Mouse (Mus musculus): ENCODE measurements around the gene Slc27a3. TPM values are rescaled to one million over a fixed set of nuclear protein-coding genes. Genes with fewer than 3 reads are reported as not detected.
A peak's percentile ranks its signal among the peaks of the same experiment; 100 is the strongest.

The Slc27a3 gene
- 7.9 and 8.4 TPM in 2 replicates for polyA plus RNA-seq (2012; rRNA removed)

DNA sequence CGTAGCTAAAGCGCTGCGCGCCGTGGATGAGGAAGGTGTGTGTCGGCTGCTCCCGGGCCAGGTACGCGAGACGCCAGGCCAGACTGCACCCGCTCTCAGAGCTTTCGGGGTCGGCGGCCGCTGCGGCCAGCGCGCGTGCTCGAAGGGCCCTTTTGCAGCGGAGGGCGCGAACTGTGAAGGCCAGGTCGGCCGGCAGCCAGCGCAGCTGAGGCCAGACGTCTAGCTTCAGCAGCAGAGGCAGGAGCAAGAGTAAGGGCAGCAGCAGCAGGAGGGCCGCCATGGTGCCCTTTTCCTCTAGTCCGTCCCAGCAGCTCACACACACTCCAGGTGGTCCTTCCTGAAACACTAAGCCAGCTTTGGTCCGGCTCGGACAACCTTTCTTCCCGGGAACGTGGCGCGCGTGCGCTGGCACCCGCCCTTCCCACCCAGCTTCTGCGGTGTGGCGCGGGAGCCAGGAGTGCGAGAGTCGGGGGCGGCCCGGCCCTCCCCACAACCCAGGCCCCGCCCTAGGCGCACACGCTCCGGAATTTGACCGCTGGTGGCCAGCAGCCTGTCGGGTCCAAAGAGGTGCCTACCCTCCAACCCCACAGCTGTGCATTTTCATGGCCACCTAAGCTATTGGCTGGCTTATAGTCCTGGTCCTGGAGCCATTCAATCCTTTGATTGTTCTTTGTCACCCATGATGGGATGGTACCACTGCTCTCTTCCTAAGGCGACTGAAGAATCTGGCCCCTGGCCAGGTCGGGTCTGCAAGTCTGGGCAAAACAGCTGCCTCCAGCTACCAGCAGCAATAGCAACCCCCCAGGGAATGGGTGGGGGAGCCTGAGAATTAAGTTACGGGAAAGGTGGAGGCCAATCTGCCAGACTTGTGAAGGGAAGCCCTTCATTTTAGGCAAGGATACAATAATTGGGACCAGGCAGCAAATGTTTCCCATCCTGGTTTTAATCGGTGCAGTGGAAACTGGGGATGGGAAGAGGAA lies at the start of gene Slc27a3:
Slc27a3 (minus strand) TSS at position 428 of the 980 bp plus-strand sequence.
- peak in 1 of 2 experiments; percentile 34 for DNase-seq (ENCODE audit: extremely low spot score in 1 of 2, low spot score in 1 of 2)

DNA sequence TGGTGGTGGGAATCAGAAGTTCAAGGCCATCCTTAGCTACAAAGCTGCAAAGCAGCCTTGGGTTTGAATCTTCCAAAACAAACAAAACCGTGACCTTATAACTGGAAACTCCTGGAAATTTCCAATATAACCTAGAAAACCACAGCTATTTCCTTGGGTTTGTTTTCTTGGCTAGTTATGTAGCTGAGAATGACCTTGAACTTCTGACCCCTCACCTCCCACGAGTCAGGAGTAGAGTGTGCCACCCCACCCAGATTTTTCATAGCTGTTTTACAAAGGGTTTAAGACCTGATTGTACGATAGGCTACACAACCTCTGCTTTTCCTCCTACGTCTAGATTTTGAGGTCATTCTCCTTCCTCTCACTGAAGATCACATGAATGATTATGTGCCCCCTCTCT lies 47.4 kb upstream of the Slc27a3 start:
- no peak for DNase-seq (ENCODE audit: extremely low spot score in 1 of 2, low spot score in 1 of 2)

DNA sequence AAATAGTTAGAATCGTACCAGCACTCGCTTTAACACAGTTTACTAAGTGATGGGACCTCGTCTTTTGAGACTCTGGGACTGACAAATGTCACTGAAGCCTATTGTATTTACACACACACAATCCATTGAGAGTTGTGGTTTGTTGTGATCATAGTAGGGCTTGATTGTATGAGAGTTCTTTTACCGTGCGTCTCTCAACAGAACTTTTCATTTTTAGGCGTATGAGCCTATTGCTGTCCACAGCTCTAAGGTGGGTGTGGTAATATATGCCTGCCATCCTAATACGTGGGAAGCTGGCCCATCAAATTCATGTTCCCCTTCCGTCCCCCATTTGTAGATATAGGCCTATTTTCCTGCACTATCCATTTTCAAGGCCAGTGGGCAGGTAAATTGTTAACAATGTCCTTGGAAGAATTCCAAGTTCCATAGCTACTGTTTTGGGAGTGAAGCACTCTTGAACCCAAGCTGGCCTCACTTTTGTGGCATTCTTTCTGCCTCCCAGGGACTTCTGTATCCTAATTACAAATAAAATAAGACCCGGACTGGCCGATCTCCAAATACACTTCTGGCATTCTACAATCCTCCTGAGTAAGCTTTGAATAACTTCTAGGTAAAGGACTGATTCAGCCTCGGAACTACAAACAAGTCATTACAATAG lies 44.5 kb upstream of the Slc27a3 start:
- DNase-seq (ENCODE audit: extremely low spot score in 1 of 2, low spot score in 1 of 2), result no peak

DNA sequence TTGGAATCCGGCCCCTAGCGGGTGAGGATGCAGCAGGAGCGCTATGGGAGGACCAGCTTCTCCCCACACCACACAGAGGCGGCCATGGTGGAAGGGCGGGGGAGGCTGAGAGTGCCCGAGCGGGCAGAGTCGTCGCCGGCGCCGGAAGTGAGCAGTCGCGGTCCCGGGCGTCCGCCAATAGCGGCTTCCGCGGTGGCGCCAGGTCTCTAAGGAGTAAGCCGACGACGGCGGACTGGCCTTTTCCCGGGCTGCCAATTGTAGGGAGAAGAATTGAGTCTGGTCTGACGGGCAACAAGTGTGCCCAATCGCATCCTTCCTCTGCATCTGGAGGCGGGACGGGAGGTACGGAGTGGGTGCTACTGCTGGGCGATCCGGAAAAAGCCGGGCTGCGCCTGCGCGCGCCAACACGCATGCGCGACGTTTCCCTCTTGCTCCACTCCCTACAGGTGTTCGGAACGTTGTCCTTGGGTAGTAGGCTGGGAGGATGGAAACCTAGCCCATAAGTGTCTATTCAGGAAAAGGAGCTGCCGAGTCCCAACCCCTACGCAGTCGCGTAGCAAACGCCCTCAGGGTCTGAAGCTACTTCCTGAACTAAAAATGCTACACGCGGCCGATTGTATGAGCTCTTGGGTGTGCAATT lies 43.8 kb upstream of the Slc27a3 start, which contains the start of gene Ints3:
Ints3 (minus strand) TSS at position 242 of the 640 bp plus-strand sequence.
- peak; percentile 100 for DNase-seq (ENCODE audit: extremely low spot score in 1 of 2, low spot score in 1 of 2)

DNA sequence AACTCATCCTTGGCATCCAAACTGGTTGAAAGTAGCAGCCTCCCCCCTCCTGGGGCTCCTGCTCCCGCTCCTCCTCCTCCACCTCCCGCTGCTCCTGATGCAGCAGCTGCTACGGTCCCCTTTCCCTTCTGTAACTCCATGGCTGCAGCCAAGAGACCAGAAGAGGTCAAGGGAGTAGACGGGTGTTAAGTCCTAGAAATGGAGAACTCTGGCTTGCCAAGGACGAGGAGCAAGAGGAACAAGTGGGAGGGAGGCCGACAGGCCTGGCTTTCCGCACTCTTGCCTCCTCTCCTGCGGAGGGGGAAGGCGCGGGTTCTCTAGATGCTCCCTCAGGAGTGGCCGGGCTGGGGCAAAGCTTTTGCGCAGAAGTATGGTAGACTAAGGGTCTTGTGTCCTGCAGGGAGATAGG lies 43.1 kb upstream of the Slc27a3 start:
- peak in 1 of 2 experiments; percentile 45 for DNase-seq (ENCODE audit: extremely low spot score in 1 of 2, low spot score in 1 of 2)

DNA sequence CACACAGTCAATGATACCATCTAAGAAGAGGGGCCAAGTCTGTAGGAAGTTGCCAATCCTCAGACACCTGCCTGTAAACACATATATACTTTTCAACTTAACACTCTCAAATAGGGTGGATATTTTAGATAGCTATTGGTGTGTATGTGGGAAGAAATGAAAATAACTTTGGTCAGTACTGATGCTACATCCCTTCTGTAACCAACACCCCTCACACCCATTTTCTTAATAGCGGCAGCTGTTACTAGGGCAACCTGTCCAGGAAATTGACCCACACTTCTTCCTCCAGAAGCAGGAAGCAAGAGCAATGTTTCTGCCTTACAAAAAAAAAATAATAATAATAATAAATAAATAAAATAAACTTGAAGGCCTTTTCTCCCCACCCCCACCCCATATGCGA lies 42.6 kb upstream of the Slc27a3 start:
- no peak for DNase-seq (ENCODE audit: extremely low spot score in 1 of 2, low spot score in 1 of 2)

DNA sequence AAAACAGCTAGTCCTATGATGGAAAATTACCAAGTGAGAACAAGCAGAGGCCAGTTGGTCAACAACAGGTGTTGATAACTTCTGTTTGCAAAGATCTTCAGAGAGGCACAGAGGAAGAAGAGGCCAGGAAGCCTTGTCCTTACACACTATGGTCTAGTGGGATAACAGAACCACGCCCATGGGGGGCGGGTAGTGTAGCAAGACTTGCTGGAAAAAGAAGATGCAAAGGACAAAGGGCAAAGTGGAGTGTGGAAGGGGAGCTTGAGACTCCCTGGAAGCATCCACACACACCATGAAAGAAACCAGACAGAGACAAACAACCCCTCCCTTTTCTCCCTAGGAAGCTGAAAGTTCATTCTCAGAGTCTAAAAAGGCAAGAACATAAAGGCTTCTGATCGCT lies 39.8 kb upstream of the Slc27a3 start:
- DNase-seq (ENCODE audit: extremely low spot score in 1 of 2, low spot score in 1 of 2), result no peak

DNA sequence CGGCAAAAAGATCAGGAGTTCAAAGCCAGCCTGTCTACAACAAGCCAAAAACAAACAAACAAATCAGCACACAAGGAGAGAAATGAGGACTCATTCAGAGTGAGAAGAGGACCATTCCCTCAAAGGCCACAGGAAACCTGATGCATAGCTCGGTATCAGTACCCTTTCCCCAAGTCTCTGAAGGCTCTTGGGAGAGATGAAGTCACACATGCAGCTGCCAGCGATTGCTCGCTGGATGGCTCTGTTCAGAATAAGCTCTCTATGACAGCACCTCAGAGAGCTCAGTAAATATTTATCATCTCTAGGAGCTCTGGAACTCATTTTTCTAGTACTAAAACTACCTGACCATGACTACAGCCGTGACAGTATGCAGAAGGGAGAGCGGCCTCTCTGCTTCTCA lies 38.4 kb upstream of the Slc27a3 start:
- no peak for DNase-seq (ENCODE audit: extremely low spot score in 1 of 2, low spot score in 1 of 2)

DNA sequence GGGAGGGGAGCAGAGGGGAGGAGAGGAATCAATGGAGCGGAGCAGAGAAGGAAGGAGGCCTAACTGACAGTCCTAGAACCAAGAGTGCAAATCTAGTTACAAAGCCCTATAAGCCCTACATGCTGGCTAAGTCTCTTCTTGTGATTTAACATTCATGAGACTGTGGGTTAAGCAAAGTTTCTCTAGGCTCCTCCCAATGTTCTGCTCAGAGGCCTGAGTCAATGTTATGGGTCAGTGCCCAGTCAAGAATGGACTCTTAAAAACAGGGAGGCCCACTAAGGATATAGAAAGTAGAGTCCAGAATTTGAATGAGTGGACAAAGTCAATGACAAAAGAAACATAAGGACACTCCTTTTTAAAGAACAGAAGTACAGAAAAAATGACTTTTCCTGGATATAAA lies 37.8 kb upstream of the Slc27a3 start:
- DNase-seq (ENCODE audit: extremely low spot score in 1 of 2, low spot score in 1 of 2), result no peak

DNA sequence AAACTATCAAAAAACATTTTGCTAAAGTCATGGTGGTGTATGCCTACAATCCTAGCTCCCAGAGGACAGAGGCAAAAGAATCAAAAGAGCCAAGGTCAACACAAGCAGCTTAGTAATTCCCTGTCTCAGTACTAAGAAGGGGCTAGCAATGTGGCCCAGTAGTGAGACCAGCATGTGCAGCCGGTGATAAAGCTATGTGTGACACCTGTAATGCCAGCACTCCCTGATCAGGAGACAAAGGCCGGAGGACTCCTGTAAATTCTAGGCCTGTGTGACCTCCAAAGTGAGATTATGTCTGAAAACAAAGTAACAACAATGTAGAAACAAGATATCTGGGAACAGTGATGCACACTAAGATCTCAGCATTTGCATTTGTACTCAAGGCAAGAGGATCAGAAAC lies 35.8 kb upstream of the Slc27a3 start:
- no peak for DNase-seq (ENCODE audit: extremely low spot score in 1 of 2, low spot score in 1 of 2)

DNA sequence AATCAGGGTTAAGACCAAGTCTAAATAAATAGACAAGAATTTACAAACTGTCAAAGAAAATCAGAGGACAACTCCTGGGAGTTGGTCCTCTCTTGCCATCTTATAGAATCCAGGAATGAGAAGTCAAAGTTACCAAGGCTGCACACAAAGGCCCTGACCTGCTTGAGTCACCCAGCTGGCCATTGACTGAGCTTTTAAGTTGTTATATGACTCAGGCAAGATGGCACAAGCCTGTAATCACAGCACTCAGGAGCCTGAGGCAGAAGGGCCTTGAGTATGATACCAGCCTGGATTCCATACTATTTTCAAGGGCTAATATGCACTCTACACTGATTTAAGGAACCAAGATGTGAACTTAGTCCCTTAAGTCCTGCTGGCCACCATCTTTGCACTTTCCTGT lies 33.8 kb upstream of the Slc27a3 start:
- DNase-seq (ENCODE audit: extremely low spot score in 1 of 2, low spot score in 1 of 2), result no peak

DNA sequence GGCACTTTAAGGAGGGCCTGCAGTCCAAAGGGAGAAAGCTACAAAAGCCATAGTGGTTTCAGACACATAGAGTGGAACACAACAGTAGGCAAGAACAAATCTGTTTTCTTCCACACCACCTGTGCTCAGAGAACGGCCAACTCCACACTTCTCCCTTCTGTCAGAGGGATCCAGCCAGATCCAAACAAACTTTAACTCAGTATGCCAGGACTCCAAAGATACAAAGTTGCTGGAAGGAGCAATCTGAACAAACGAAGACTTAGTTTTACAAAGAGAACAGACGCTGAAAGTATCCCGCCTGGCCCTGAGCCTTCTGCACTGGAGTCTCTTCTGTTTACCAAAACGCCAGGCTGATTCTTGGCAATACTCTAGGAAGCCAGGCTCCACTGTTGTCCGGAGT lies 31.0 kb upstream of the Slc27a3 start:
- no peak for DNase-seq (ENCODE audit: extremely low spot score in 1 of 2, low spot score in 1 of 2)

DNA sequence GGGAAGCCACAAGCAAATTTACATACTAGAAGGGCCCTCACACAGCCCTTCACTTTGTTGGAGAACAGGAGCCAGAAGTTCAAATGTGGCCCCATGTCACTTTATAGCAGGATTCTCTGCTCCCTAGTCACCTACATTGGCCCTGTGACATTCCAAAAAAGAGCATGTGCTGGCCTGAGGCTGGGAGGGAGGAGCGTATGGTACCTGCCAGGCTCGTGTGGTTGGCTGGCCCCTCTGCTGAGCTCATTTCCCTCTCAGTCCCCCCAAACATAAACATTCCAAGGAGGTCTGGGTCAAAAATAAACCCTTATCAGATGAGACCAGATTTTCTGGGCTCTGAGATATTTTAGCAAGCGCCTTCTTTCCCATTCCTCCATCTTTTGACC lies 23.3 kb upstream of the Slc27a3 start:
- DNase-seq (ENCODE audit: extremely low spot score in 1 of 2, low spot score in 1 of 2), result no peak

DNA sequence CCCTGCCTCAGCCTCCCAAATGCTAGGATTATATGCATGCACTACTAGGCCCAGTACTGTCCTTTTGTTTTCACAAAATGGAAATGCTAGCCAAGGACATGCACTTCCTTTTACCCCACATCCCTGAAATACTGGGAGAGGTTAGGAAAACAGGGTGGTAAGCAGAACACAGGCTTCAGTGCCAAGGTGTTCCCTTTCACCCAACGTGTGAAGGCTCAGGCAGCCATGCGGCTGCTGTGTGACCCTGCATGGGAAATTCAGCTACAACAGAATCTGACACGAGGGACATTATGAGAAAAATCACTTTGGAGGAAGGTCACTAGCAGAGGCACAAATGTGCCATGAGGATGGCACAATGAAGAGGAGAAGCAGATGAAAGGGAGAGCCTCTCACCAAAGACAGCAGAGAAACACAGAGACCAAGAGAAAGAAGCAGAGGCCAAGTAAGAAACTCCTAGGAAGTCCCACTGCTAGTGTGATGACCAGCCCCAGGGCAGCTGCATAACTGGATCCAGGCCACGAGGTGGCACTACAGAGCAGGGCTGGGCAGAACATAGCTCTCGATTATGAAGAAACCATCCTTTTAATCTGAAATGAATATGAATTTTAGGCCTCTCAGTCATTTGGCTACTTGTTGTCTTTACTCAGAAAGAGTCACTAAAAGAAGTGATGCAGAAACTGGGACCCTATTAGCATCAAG lies 22.7 kb upstream of the Slc27a3 start:
- peak in 1 of 2 experiments; percentile 79 for DNase-seq (ENCODE audit: extremely low spot score in 1 of 2, low spot score in 1 of 2)

DNA sequence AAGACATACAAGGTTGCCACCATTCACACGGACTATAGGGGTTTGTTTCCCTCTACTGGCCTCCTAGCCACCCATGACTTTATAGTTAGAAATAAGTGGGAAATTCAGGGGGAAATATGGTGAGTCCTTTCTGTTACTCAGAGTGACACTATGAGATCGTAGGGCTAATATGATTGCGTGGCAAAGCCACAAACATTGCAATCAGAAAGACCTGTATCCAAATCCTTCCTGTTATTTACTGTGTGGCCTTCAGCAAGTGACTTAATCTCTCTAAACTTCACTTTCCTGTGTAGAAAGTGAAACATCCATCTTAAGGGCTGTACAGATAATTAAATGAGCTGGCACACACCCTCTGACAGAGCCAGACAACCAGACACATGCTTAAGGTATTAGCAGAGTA lies 19.0 kb upstream of the Slc27a3 start:
- DNase-seq (ENCODE audit: extremely low spot score in 1 of 2, low spot score in 1 of 2), result no peak

DNA sequence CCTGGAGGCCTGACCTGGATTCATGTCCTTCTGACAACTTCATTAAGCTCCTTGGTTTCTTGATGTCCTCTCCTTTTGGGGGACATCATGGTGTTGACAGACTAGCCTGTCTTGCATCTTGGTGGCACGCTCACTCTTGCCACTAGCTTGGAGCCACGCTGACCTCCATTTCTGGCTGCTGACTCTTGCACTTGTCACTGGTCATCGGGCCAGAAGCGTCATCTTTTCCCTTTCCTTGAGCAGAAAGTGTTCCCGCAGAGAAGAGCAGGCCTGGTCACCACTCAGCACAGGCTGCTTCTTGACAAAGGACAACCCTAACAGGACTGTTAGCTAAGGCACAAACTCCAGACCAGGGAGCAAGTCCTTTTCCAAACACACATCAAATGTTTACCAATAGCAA lies 16.7 kb upstream of the Slc27a3 start:
- no peak for DNase-seq (ENCODE audit: extremely low spot score in 1 of 2, low spot score in 1 of 2)

DNA sequence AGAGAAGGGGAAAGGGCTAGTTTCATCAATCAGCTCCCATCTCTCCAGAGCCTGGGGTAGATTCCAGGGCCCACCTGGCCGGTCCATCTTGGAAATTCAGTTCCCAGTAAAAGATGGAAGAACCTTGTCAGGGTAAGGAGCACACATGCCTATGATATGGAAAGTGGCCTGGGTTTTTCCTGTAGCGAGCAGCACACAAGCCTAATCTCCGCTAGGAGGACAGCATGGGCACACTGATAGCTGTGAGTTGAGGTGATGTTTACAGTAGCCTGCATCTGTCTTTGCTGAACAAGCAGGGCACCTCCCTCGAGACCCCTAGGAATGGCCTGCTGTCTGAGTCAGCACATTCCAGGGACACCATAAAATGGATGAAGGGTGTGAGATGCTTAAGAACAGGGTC lies 14.9 kb upstream of the Slc27a3 start:
- DNase-seq (ENCODE audit: extremely low spot score in 1 of 2, low spot score in 1 of 2), result no peak

DNA sequence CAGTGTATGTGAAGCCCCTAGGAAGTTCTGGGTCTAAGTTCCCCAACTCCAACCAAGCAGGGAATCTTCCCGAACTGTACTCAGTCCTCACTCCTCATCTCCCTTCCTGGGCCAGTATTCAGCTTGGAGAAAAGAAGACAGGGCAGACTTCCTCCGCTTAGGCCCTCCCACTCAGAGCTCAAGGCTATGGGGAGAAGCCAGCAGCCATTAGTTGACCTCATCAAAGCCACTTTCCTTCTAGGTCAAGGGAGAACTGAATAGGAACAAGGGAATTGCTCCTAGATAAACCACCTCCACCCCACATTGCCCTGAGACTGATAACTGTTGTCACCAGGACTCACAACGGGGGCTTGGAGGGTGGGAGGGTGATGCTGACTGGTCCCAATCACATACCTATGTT lies 14.4 kb upstream of the Slc27a3 start:
- DNase-seq (ENCODE audit: extremely low spot score in 1 of 2, low spot score in 1 of 2), result no peak

DNA sequence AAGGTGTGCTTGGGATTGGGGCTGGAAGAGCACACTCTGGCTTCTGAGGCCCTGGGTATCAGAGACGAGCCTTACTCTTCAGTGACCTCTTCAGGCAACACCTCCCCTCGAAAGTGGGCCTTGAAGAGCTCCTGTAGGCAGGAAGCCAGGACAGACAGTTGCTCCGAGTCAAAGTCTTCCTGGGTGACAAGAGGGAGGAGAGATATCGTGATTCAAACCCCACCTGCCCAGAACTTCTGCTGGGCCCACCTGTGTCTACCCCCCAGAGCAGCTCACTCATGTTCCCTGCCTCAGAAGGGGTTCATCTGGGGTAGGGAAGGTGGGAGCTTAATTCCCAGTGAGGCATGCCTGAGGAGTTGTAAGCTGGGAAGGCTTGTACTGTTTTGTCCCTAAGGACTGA lies 11.3 kb upstream of the Slc27a3 start:
- no peak for DNase-seq (ENCODE audit: extremely low spot score in 1 of 2, low spot score in 1 of 2)

DNA sequence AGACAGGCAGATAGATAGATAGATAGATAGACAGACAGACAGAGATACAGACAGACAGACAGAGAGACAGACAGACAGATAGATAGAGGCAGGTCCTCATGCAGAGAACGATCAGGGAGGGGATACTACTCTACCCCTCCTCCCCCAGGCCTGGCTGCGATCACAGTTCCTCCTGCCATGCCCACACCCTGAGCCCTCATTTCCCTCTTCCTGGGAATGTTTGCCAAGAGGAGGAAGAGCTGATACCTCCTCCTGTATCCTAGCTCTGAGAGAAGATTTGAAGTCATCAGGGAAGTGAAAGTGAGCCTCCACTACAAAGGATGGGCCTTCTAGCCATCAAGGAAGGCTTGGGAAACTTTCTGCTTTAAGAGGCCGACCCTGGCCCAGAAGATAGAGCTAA lies 5.9 kb upstream of the Slc27a3 start:
- DNase-seq (ENCODE audit: extremely low spot score in 1 of 2, low spot score in 1 of 2), result no peak

DNA sequence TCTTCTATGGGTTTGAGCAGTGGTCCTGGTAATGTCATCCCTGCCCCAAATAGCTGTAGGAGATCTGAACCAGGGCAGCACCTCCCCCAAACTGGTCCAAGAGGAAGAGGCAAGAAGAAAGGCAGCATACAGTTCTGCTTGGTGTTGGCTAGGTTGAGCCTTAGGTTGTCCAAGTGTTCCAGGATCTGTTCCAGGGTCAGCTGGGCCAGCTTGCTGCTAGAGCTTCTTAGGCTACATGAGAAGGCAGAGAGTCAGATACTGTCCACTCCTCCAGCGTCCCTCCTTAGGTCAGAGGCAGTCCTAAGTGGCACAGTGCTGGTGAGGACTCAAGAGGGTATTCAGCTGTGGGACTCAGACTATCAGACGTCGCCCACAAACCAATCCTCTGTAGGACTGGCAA lies 2.9 kb upstream of the Slc27a3 start:
- no peak for DNase-seq (ENCODE audit: extremely low spot score in 1 of 2, low spot score in 1 of 2)

Data from frontal cortex, adult 2 months (tissue).